Mouse (Mus musculus) layer of hippocampus, adult 2 months (tissue): ENCODE measurements around the gene Lix1l. TPM values are rescaled to one million over a fixed set of nuclear protein-coding genes. Genes with fewer than 3 reads are reported as not detected.

Source experiments
- DNase-seq, 2 experiments: peaks; one replicate each; pipeline ENCODE4 v3.0.0; 2022; ENCODE audit warnings: low spot score in 2 of 2
- H3K27ac ChIP-seq: fragments of 200-600 bp; 2 replicates; pipeline ENCODE4 v1.8.1; 2022
- H3K4me3 ChIP-seq: fragments of 200-600 bp; 2 replicates; pipeline ENCODE4 v1.8.1; 2022; ENCODE audit warnings: mild to moderate bottlenecking
- CTCF ChIP-seq: fragments of 200-600 bp; conservative IDR thresholded peaks from 2 replicates; pipeline ENCODE4 v1.8.1; 2022; ENCODE audit warnings: antibody characterized with exemption, mild to moderate bottlenecking, moderate library complexity
- total RNA-seq, 2 experiments: library from RNA; stranded (reverse); gene quantifications; 2 replicates each; pipeline ENCODE4 v1.2.3; 2021

The Lix1l gene
- total RNA-seq, 2 experiments from 2014 or later = 29.0 to 29.1 TPM

DNA sequence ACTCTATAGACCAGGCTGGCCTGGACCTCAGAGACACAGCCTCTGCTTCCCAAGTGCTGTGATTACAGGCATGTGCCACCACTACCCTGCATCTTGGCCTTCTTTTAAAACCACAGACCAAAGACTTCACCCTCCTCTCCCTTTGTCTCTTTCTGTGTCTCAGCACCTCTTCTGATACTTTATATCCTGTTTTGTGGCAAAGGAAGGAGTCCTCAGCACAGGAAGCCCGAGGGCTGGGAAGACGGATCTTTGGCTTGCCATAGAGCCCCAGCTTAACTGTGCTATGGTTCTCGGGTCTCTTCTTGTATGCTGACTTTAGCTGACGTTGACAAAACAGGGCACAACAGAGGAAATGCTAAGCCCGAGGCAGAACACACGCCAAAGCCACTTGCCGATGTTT is 30.3 kb upstream of the Lix1l start:
- no peak overlapping the region; the same call in 1 of the 2 replicates for H3K27ac ChIP-seq
- TF ChIP-seq CTCF = no peak
- DNase-seq = no peak
- no peak overlapping the region for H3K4me3 ChIP-seq

DNA sequence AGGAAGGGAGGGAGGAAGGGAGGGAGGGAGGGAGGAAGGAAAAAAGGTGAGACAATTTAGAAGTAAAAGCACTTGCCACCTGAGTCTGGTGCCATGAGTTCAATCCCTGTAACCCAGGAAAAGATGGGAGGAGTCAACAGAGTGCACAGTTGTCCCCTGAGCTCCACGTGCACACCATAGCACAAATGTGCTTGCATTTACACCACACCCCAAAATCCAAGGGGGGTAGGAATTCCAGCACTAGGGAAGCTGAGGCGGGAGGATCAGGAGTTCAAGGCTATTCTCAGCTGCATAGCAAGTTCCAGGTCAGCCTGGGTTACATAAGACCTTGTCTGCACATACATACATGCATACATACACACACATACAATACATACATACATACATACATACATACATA is 29.6 kb upstream of the Lix1l start:
- no peak for TF ChIP-seq CTCF
- no peak for DNase-seq
- Histone ChIP-seq H3K4me3 (no peak overlapping the region), H3K27ac (peak overlapping the region; percentile 60; the same call in 1 of the 2 replicates)

DNA sequence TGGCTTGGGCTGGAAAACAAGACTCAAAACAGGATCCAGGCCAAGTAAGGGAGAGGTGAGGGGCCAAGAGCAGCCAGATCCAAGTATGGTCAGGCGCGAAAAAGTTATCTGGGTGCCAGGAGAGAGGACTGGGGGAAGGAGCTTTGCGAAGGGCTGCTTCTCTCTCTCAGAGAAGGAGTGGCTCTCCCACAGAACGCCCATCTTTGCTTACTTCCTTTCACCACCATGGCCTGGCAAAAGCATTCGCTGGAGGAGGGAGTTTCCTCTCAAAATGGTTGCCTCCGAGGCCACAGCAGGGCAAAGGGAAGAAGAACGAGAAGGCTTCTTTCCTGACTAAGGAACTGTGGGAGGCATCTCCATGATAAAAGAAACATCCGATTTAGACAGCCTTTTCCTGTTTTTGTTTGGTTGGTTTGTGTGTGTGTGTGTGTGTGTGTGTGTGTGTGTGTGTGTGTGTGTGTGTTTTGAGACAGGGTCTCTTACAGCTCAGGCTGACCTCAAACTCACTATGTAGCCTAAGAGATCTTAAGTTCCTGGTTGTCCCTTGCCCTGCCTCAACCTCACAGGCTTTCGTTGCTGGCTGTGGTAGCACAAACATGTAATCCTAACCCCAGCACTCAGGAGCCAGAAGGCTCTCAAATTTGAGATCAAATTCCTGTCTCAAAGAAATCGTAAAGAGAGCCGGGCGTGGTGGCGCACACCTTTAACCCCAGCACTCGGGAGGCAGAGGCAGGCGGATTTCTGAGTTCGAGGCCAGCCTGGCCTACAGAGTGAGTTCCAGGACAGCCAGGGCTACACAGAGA is 28.9 kb upstream of the Lix1l start:
- H3K27ac ChIP-seq = peak overlapping the region; percentile 60; the same call in 1 of the 2 replicates
- H3K4me3 ChIP-seq = no peak overlapping the region
- TF ChIP-seq CTCF = no peak
- no peak for DNase-seq

DNA sequence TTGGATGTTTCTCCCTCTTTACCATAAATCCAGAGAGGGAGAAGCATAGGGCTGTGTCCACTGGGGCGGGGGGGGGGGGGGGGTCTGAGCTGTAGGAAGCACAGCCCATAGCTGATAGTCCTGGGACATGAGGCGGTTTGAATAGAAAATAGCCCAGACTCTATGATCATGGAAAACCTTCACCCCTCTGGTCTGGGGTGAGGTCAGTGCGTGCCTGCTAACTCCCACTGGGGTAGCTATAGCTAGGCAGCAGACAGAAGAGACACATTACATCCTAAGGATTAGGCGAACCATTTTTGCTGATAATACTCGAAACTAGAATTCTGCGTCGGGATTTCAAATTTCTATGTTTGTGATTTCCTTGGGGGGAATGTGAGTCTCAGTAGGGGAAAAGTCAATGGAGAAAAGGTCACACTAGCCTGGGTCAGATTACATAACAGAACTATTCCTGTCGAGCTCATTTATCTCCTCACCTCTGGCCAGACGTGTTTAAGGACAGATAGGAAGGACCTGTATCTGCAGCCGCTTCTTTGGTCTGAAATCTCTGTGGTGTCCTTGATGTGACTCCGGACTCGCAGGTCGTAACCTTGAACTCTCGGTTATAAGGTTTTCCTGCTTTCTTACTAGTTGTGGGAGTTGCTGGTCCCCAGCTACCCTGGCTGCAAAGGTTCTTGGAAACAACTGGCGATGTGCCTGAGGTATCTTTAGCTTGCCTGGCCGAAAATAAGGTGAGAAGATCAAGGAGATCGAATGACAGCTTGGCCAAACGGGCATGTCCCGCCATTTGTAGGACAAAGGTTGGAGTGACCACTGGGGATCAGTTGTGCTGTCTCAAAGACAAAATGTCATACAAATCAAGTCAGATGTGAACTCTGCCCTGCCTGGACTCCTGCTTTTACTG is 27.1 kb upstream of the Lix1l start:
- DNase-seq = no peak
- H3K27ac ChIP-seq = no peak overlapping the region
- H3K4me3 ChIP-seq = no peak overlapping the region
- TF ChIP-seq CTCF = no peak

DNA sequence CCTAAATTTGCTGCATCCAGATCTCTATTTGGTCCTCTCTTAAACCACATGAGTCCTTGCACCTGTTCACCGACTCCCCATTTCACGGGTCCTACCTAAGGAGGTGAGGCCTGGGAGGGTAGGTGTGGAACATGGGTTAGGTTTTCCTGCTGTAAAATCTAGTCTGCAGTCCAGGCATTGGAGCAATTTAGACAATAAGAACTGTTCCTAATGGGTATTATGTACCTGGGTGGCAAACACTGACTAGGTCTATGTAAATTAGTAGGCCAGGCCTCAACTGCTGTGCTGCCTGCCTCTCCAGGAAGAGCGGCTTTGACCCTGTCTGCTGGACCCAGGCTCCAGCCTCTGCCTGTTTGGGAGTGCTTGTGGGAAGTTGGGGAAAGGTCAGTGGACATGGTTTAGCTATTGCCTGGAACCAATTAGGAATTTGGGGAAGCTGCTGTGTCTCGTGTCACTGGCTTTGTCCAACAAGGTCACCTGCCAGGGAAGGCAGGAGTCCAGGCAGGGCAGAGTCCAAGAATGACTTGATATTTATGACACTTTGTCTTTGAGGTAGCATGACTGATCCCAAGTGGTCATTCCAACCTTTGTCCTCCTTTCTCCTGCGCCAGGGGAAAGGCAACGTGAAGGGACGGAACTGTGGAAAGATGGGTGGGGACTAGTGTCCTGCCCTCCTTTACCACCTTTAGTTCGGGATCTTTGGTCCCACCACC is 25.5 kb upstream of the Lix1l start:
- Histone ChIP-seq H3K27ac (peak overlapping the region; percentile 82; the same call in 1 of the 2 replicates), H3K4me3 (no peak overlapping the region)
- no peak for DNase-seq
- TF ChIP-seq CTCF = no peak

DNA sequence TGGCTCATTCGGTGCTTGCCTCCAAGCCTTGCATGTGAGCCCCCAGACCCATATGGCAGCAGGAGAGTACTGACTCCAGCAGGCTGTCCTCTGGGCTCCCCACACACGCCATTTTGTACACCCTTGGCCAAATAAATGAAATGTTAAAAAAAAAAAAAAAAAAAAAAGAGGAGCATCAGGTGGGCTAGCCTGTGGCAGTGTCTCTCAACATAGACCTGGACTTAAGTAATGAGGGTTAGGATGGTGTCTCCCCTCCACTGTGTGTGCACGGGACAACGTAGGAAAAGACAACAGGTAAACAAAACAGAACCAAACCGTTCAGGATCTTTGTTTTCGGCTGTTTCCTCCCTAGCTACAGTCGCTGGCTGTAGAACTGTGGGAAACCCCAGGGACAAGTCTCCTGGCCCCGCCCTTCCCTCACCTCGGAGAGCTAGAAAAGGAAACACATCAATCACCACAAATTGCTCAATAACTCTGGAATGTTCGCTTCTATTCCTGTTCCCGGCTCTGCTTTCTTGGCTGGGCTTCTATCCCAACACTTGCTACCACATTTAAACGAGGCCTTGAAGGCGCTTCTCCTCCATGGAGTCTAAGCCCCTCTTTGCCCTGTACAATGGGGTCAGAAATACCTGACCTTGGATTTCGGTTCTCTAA is 24.8 kb upstream of the Lix1l start:
- TF ChIP-seq CTCF = no peak
- Histone ChIP-seq H3K27ac (peak overlapping the region; percentile 82), H3K4me3 (peak overlapping the region; percentile 33)
- DNase-seq = no peak

DNA sequence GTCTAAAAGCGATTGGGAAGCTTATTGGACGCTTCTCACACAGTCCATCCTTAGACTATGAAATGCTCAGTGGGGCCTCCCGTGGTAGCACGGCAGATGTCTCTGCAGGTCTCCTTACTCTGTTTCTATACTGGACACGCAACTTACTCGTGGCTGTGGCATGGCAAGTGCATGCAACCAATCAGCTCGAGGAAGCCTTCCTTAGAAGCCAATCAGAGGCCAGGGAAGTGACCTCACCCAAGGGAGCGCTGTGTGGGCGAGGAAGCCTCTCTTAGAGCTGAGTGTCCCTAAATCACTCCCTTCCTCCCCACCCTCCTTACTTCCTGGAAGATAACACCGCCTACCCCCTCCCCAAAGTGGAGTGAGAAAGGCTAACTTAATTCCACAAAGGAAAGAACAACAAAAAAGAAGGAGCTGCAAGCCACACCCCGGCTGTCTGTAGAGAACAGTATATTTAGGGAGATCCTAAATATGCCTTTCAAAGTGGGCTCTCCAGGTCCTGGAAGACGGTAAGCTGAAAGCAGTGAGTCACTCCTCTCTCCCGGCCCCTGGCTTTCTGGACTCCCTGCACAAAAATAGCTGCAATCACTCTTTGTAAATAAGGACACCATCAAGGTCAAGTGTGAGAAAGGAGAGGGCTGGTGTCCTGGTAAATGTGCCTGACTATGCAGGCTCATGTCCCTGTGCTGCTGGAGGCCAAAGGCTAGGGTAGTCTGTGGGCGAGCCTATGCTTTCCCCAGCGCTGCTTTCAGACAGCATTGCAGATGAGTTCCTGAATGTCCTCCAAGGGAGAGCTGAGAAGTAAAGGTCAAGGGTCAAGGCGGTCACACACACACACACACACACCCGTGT is 24.0 kb upstream of the Lix1l start, which contains the start of gene Gm16253:
Gene Gm16253, plus strand, starts transcription at position 295 of the 852 bp plus-strand sequence.
- H3K27ac ChIP-seq = peak within 1 kb of the TSS; percentile 82
- H3K4me3 ChIP-seq = peak within 1 kb of the TSS; percentile 33
- TF ChIP-seq CTCF = 0 out of 2 replicates have a peak, but pooled peaks have one; percentile 16
- DNase-seq = peak; percentile 76 to 87

DNA sequence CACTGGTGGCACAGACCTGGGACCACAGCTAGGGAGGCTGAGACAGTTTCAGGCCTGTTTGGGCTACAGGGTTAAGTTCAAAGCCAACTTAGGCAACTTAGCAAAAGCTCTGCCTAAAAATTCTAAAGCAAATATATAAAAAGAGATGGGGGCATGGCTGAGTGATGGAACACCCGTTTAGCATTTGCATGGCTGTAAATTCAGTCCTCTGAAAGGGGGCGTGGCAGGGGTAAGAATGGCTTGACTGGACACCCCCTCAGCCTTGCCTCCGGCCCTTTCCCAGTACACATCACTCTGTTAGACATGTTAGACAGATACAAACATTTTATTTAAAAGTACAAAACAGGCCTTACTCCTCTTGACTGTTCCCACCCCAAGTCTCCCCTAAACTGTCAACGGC is 23.4 kb upstream of the Lix1l start:
- H3K4me3 ChIP-seq = no peak overlapping the region
- TF ChIP-seq CTCF = no peak
- DNase-seq = no peak
- peak overlapping the region; percentile 82; the same call in 1 of the 2 replicates for H3K27ac ChIP-seq

DNA sequence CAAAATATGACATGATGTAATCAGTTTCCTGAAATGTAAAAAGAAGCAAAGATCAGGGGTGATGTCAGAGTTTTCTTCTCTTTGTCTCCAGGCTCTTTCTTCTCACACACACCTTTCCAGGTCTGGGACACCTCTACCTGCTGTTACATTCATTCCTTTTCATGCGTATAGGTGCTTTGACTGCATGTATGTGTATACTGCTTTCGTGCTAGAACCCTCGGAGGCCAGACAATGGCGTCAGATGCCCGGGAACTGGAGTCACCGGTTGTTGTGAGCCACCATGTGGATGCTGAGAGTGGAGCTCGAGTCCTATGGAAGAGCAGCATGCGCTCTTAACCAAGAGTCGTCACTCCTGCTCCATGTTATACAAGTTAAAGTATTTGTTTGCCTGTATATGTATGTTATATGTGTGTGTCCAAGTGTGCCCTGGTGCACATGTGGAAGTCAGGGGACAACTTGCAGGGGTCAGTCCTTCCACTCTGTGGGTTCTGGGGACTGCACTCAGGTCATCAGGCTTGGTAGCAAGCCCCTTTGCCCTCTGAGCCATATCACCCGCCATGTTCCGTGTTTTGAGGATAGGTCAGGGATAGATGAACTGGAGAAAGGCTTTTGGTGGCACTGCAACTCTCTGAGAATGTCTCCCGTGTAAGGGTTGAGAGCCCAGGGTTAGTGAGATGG is 22.2 kb upstream of the Lix1l start:
- H3K27ac ChIP-seq = no peak overlapping the region; the same call in 1 of the 2 replicates
- no peak for TF ChIP-seq CTCF
- DNase-seq = no peak
- H3K4me3 ChIP-seq = no peak overlapping the region

DNA sequence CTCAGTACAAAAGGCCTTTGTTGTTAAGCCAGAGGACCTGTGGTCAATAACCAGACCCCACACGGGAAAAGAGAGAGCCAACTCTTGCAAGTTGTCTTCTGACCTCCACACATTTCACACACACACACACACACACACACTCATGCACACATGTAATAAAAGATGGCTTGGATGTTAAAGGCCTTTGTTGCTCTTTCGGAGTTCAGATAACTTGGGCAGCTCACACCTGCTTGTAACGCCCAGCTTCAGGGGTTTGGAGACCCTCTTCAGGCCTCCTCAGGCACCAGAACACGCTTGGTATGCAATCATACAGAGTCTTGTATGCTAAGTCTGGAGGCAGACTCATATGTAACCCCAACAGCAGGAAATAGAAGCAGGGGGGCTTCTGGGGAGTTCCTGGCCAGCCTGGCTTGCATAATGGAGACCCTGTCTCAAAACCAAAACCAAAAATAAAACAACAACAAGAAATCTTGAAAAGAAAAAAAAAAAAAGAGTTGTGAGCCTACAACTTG is 21.7 kb upstream of the Lix1l start:
- Histone ChIP-seq H3K27ac (peak overlapping the region; percentile 72), H3K4me3 (no peak overlapping the region)
- no peak for TF ChIP-seq CTCF
- DNase-seq = no peak
